Mouse (Mus musculus): ENCODE data around the gene Prdm16. TPM values are rescaled to one million over a fixed set of nuclear protein-coding genes. Genes with fewer than 3 reads are reported as not detected.

Gene Prdm16
- polyA plus RNA-seq, 1 experiment, result not detected

DNA sequence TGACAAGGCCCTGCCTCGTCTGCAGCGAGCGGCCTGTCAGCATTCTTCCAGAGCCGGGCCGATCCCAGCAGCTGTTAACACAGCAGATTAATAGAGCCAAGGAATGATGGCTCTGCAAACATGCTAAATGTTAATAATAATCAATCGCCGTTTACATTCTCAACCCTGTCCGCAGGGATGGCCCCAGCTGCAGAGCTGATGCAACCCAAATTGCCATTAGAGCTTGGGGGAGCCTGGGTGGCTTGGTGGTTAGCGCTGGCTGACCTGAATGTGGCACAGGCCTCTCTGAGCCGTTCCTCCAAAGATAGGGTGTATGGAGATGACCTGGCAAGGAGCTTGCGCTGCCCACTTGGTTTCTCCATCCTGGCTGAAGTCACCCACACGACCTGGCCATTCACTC, 97.0 kb downstream of the Prdm16 start:
- H3K4me3 ChIP-seq (ENCODE audit: insufficient read depth, poor library complexity, severe bottlenecking), result no peak overlapping the region
- no peaks in the 10 kb centered on the region for H3K79me3 ChIP-seq (ENCODE audit: low read depth)
- H3K79me2 ChIP-seq (ENCODE audit: control insufficient read depth, insufficient read depth), result no peaks in the 10 kb centered on the region
- H3ac ChIP-seq (ENCODE audit: control insufficient read depth, insufficient read length, low read depth), result no peak overlapping the region
- no peaks in the 10 kb centered on the region for H3K36me3 ChIP-seq (ENCODE audit: control insufficient read depth, insufficient read depth)
- H3K27me3 ChIP-seq (ENCODE audit: control insufficient read depth, insufficient read depth, insufficient read length), result no peaks in the 10 kb centered on the region
- TF ChIP-seq CTCF (IDR thresholded peaks at IDR 0.05; ENCODE audit: control insufficient read depth, insufficient read depth, insufficient read length) (no peak), USF1 (IDR thresholded peaks at IDR 0.05; ENCODE audit: low read depth) (no peak), CEBPB (IDR thresholded peaks at IDR 0.05; ENCODE audit: low read depth) (no peak), MYOD1 (IDR thresholded peaks at IDR 0.05; ENCODE audit: control insufficient read depth, insufficient read length, low read depth) (no peak), MYOG (IDR thresholded peaks at IDR 0.05; ENCODE audit: control insufficient read depth, extremely low read depth, insufficient read length) (no peak), MAX (IDR thresholded peaks at IDR 0.05) (no peak), FOSL1 (IDR thresholded peaks at IDR 0.05; ENCODE audit: insufficient read depth, low read length, poor library complexity, severe bottlenecking) (no peak)

DNA sequence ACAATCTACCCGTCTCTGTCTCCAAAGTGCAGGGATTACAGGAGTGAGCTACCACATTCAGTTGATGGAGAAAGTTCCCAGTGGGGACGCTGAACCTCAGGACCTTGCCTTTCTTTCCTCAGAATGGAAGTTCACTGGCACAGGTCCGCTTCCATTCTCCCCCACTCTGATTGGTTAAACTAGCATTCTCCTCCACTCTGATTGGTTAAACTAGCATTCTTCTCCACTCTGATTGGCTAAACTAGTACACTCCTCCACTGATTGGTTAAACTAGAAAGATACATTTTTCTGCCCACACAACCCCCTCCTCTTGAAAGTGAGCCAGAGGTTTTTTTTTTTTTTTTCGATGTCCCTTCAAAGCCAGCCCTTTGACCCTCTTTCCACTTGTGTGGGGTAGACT, 97.9 kb downstream of the Prdm16 start:
- Histone ChIP-seq H3K4me3 (ENCODE audit: insufficient read depth, poor library complexity, severe bottlenecking) (no peak overlapping the region), H3K27me3 (ENCODE audit: control insufficient read depth, insufficient read depth, insufficient read length) (no peaks in the 10 kb centered on the region), H3K36me3 (ENCODE audit: control insufficient read depth, insufficient read depth) (no peaks in the 10 kb centered on the region), H3K79me3 (ENCODE audit: low read depth) (no peaks in the 10 kb centered on the region), H3ac (ENCODE audit: control insufficient read depth, insufficient read length, low read depth) (no peak overlapping the region), H3K79me2 (ENCODE audit: control insufficient read depth, insufficient read depth) (no peaks in the 10 kb centered on the region)
- TF ChIP-seq MAX (IDR thresholded peaks at IDR 0.05), result no peak
- no peak for TF ChIP-seq CTCF (IDR thresholded peaks at IDR 0.05; ENCODE audit: control insufficient read depth, insufficient read depth, insufficient read length)
- TF ChIP-seq MYOG (IDR thresholded peaks at IDR 0.05; ENCODE audit: control insufficient read depth, extremely low read depth, insufficient read length), result no peak
- no peak for TF ChIP-seq FOSL1 (IDR thresholded peaks at IDR 0.05; ENCODE audit: insufficient read depth, low read length, poor library complexity, severe bottlenecking)
- TF ChIP-seq CEBPB (IDR thresholded peaks at IDR 0.05; ENCODE audit: low read depth), result no peak
- no peak for TF ChIP-seq USF1 (IDR thresholded peaks at IDR 0.05; ENCODE audit: low read depth)

DNA sequence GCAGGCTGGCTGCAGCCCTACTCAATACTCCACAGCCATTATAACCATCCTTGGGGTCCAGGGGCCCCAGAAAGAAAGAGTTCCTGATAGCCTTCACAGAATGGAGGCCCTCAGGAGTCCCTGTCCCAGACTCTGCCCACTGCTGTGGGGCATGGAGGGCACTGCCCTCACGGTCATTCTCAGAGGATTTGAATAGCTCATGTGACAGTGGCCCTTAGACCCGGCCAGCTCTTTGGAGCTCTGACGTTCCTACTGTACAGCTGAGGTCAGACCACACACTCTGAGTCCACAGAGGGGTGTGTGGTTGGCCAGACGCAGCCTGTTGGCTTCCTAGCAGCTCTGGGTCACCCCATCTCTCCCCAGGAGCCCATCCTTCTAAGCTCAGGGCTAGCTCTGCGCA, 100.6 kb downstream of the Prdm16 start:
- TF ChIP-seq MYOD1 (IDR thresholded peaks at IDR 0.05; ENCODE audit: control insufficient read depth, insufficient read length, low read depth) (no peak), USF1 (IDR thresholded peaks at IDR 0.05; ENCODE audit: low read depth) (no peak), MYOG (IDR thresholded peaks at IDR 0.05; ENCODE audit: control insufficient read depth, extremely low read depth, insufficient read length) (no peak), CTCF (IDR thresholded peaks at IDR 0.05; ENCODE audit: control insufficient read depth, insufficient read depth, insufficient read length) (no peak), CEBPB (IDR thresholded peaks at IDR 0.05; ENCODE audit: low read depth) (no peak), FOSL1 (IDR thresholded peaks at IDR 0.05; ENCODE audit: insufficient read depth, low read length, poor library complexity, severe bottlenecking) (no peak)
- no peak overlapping the region for H3ac ChIP-seq (ENCODE audit: control insufficient read depth, insufficient read length, low read depth)
- H3K4me3 ChIP-seq (ENCODE audit: insufficient read depth, poor library complexity, severe bottlenecking), result no peak overlapping the region
- no peaks in the 10 kb centered on the region for H3K27me3 ChIP-seq (ENCODE audit: control insufficient read depth, insufficient read depth, insufficient read length)
- H3K79me2 ChIP-seq (ENCODE audit: control insufficient read depth, insufficient read depth), result no peaks in the 10 kb centered on the region
- H3K79me3 ChIP-seq (ENCODE audit: low read depth), result no peaks in the 10 kb centered on the region
- no peaks in the 10 kb centered on the region for H3K36me3 ChIP-seq (ENCODE audit: control insufficient read depth, insufficient read depth)

DNA sequence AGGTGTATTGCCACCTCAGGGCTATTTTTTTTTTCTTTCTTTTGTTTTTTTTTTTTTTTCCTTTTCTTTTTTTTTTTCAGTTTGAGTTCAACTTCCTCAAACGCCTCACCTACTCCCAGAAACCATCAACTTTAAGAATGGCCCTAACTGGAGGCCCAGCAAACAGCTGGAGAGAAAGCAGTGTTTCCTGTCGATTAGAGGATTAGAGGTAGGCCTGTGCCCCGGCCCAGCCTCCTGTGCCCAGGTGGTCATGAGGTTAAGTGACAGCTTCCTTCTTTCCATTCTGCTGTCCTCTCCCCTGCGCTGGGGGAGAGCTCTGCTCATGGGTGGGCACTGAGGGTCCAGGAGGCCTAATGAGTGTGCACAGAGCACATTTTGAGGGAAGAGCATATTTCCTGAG, 105.3 kb downstream of the Prdm16 start:
- TF ChIP-seq MYOG (IDR thresholded peaks at IDR 0.05; ENCODE audit: control insufficient read depth, extremely low read depth, insufficient read length), result no peak
- no peak for TF ChIP-seq USF1 (IDR thresholded peaks at IDR 0.05; ENCODE audit: low read depth)
- no peak for TF ChIP-seq FOSL1 (IDR thresholded peaks at IDR 0.05; ENCODE audit: insufficient read depth, low read length, poor library complexity, severe bottlenecking)
- TF ChIP-seq CTCF (IDR thresholded peaks at IDR 0.05; ENCODE audit: control insufficient read depth, insufficient read depth, insufficient read length), result no peak
- TF ChIP-seq MYOD1 (IDR thresholded peaks at IDR 0.05; ENCODE audit: control insufficient read depth, insufficient read length, low read depth), result no peak
- no peak for TF ChIP-seq CEBPB (IDR thresholded peaks at IDR 0.05; ENCODE audit: low read depth)
- TF ChIP-seq MAX (IDR thresholded peaks at IDR 0.05), result no peak
- H3ac ChIP-seq (ENCODE audit: control insufficient read depth, insufficient read length, low read depth), result no peak overlapping the region
- H3K4me3 ChIP-seq (ENCODE audit: insufficient read depth, poor library complexity, severe bottlenecking), result no peak overlapping the region
- no peaks in the 10 kb centered on the region for H3K27me3 ChIP-seq (ENCODE audit: control insufficient read depth, insufficient read depth, insufficient read length)
- H3K79me3 ChIP-seq (ENCODE audit: low read depth), result no peaks in the 10 kb centered on the region
- H3K79me2 ChIP-seq (ENCODE audit: control insufficient read depth, insufficient read depth), result no peaks in the 10 kb centered on the region
- no peaks in the 10 kb centered on the region for H3K36me3 ChIP-seq (ENCODE audit: control insufficient read depth, insufficient read depth)

DNA sequence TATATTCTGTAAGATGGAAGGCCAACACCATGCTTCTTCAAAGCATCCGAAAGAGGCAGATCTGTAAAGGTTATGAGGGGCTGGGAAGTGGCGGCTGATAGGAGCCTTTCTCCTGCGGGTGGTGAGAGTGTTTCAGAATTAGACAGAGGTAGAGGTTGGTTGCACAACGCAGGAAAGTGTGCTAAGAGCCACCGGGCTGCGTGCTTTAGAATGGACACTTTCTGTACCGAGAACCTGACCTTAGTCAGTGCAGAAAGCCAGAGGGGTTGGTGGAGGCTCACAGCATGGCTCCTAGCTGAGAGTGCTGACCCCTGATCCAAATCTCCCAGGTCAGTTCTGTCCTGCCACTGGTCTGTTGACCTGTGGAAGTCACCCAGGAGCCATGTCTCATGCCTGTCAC, 106.3 kb downstream of the Prdm16 start:
- H3ac ChIP-seq (ENCODE audit: control insufficient read depth, insufficient read length, low read depth), result no peak overlapping the region
- no peaks in the 10 kb centered on the region for H3K36me3 ChIP-seq (ENCODE audit: control insufficient read depth, insufficient read depth)
- no peak for TF ChIP-seq MYOG (IDR thresholded peaks at IDR 0.05; ENCODE audit: control insufficient read depth, extremely low read depth, insufficient read length)
- TF ChIP-seq FOSL1 (IDR thresholded peaks at IDR 0.05; ENCODE audit: insufficient read depth, low read length, poor library complexity, severe bottlenecking), result no peak
- no peak for TF ChIP-seq CTCF (IDR thresholded peaks at IDR 0.05; ENCODE audit: control insufficient read depth, insufficient read depth, insufficient read length)
- no peak for TF ChIP-seq CEBPB (IDR thresholded peaks at IDR 0.05; ENCODE audit: low read depth)
- no peak for TF ChIP-seq USF1 (IDR thresholded peaks at IDR 0.05; ENCODE audit: low read depth)
- no peak for TF ChIP-seq MAX (IDR thresholded peaks at IDR 0.05)
- no peak overlapping the region for H3K4me3 ChIP-seq (ENCODE audit: insufficient read depth, poor library complexity, severe bottlenecking)
- H3K27me3 ChIP-seq (ENCODE audit: control insufficient read depth, insufficient read depth, insufficient read length), result no peaks in the 10 kb centered on the region
- no peaks in the 10 kb centered on the region for H3K79me3 ChIP-seq (ENCODE audit: low read depth)
- no peaks in the 10 kb centered on the region for H3K79me2 ChIP-seq (ENCODE audit: control insufficient read depth, insufficient read depth)

DNA sequence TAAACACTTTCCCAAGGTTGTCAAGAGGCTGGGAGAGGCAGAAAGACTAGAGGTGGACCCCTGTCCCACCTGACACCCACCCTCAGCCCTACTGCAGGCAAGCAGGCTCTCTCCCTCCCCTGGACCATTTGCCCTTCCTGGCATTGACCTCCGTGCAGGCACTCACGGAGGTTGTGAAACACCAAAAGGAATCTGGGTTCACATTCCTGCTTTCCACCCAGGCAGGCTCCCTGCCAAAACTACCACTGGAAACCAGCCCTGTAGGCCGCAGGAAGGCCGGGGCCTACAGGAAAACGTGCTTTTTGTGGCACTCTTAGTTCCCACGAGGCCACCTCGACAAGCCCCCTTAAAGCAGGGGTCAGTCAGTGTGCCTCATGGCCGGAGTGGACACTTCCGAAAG, 109.2 kb downstream of the Prdm16 start:
- Histone ChIP-seq H3K4me3 (ENCODE audit: insufficient read depth, poor library complexity, severe bottlenecking) (no peak overlapping the region), H3K79me3 (ENCODE audit: low read depth) (no peaks in the 10 kb centered on the region), H3K27me3 (ENCODE audit: control insufficient read depth, insufficient read depth, insufficient read length) (no peaks in the 10 kb centered on the region), H3K36me3 (ENCODE audit: control insufficient read depth, insufficient read depth) (no peaks in the 10 kb centered on the region), H3K79me2 (ENCODE audit: control insufficient read depth, insufficient read depth) (no peaks in the 10 kb centered on the region), H3ac (ENCODE audit: control insufficient read depth, insufficient read length, low read depth) (no peak overlapping the region)
- TF ChIP-seq MYOD1 (IDR thresholded peaks at IDR 0.05; ENCODE audit: control insufficient read depth, insufficient read length, low read depth), result no peak
- TF ChIP-seq USF1 (IDR thresholded peaks at IDR 0.05; ENCODE audit: low read depth), result no peak
- no peak for TF ChIP-seq MAX (IDR thresholded peaks at IDR 0.05)
- no peak for TF ChIP-seq FOSL1 (IDR thresholded peaks at IDR 0.05; ENCODE audit: insufficient read depth, low read length, poor library complexity, severe bottlenecking)
- no peak for TF ChIP-seq CEBPB (IDR thresholded peaks at IDR 0.05; ENCODE audit: low read depth)
- no peak for TF ChIP-seq MYOG (IDR thresholded peaks at IDR 0.05; ENCODE audit: control insufficient read depth, extremely low read depth, insufficient read length)
- no peak for TF ChIP-seq CTCF (IDR thresholded peaks at IDR 0.05; ENCODE audit: control insufficient read depth, insufficient read depth, insufficient read length)

All from C2C12 (cell line).